Mouse (Mus musculus) myocyte (in vitro differentiated cells): ENCODE results near the gene Col1a2.

Source experiments
- CEBPB ChIP-seq: IDR thresholded peaks from 2 replicates; pipeline ENCODE4 v1.6.1; 2011; ENCODE audit warnings: mild to moderate bottlenecking, moderate library complexity; ENCODE audit not compliant: poor library complexity, insufficient read depth, severe bottlenecking
- MAX ChIP-seq: IDR thresholded peaks from one replicate; pipeline ENCODE4 v1.6.1; 2011; ENCODE audit warnings: low read depth, mild to moderate bottlenecking, control low read depth
- POLR2A ChIP-seq: IDR thresholded peaks from one replicate; pipeline ENCODE4 v1.6.1; 2011; ENCODE audit warnings: low read depth, mild to moderate bottlenecking, control low read depth, moderate library complexity; ENCODE audit not compliant: insufficient read length
- USF1 ChIP-seq: IDR thresholded peaks from one replicate; pipeline ENCODE4 v1.6.1; 2011; ENCODE audit warnings: low read depth, mild to moderate bottlenecking, control low read depth, moderate library complexity

- no peak for TF ChIP-seq USF1
- TF ChIP-seq POLR2A = no peak
- TF ChIP-seq MAX = no peak
- no peak for TF ChIP-seq CEBPB
Observed at GRCm38 (mm10) chr6:4577756-4578155, 73.1 kb downstream of the Col1a2 start.
